Mouse (Mus musculus): ENCODE results near the gene Tbc1d8b. TPM values are rescaled to one million over a fixed set of nuclear protein-coding genes. Genes with fewer than 3 reads are reported as not detected.
A peak's percentile ranks its signal among the peaks of the same experiment; 100 is the strongest.
"Not testable (repeated sequence)": the region's sequence is repeated elsewhere in the genome, so short reads cannot be mapped to it uniquely, and the experiment has no call there.

Tbc1d8b gene
- polyA plus RNA-seq, 1 experiment from 2014 or later = 2.6 TPM

DNA sequence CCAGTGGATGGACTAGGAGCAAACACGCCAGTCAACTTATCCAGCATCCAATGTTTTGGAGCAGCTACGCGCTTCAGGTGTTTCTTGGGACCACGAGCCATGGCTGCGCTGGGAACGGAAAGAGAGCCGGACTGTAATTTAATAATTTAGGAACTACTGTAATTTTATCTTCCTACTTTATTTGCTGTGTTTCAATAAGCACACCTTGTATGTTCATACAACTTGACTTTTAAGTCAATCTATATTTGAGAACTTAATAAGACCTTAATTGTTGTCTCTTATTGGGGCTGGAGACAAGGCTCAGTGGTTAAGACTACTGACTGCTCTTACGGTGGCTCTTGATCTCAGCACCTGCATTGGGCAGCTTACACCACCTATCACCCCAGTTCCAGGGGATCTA lies 29.6 kb downstream of the Tbc1d8b start, which contains the start of gene Gm15013:
Gene Gm15013 (minus strand): TSS at position 101 of the 400 bp plus-strand sequence.
- Histone ChIP-seq H3K9ac (ENCODE audit: low read length) (no peak within 1 kb of the TSS), H3K4me3 (ENCODE audit: low read length) (no peak within 1 kb of the TSS), H3K9me3 (replicated peaks; ENCODE audit: control insufficient read depth, low read length) (no peaks in the 10 kb centered on the region), H3K27ac (ENCODE audit: low read length) (no peak within 1 kb of the TSS), H3K4me1 (ENCODE audit: control insufficient read depth, insufficient read depth, low read length) (no peaks in the 10 kb centered on the region), H3K36me3 (ENCODE audit: control insufficient read depth, insufficient read depth) (no peaks in the 10 kb centered on the region), H3K4me2 (ENCODE audit: low read depth, low read length) (no peak within 1 kb of the TSS), H3K27me3 (ENCODE audit: control insufficient read depth, insufficient read depth, low read length) (no peaks in the 10 kb centered on the region)
- WGBS = 95% methylated on average over 8 of the region's 8 CpGs
- no peak for ATAC-seq (replicated peaks; ENCODE audit: extremely low read depth, insufficient read depth, low FRiP score)

DNA sequence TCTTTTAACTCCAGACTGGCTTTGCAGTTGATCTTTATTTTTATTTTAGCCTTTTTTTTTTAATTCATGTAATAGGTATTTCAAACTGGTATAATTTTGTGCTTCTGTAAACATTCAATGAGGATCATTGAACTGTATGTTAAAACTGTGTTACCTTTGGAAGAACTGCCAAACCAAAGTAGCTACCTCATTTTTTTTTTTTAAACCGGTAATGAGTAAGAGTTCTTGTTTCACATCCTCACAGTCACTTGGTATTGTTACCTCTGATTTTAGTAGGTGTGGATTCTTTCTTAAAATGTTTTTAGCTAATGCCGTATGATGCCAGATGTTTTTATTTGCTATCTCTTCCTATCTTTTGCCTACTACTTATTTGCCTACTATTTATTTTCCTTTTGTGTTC lies 37.6 kb downstream of the Tbc1d8b start:
- no peaks in the 10 kb centered on the region for H3K36me3 ChIP-seq (ENCODE audit: control insufficient read depth, insufficient read depth)
- no peak overlapping the region for H3K9ac ChIP-seq (ENCODE audit: low read length)
- H3K4me3 ChIP-seq (ENCODE audit: low read length) = no peak overlapping the region
- WGBS = 88% methylated on average over 2 of the region's 2 CpGs
- no peak for ATAC-seq (replicated peaks; ENCODE audit: extremely low read depth, insufficient read depth, low FRiP score)
- no peak overlapping the region for H3K4me2 ChIP-seq (ENCODE audit: low read depth, low read length)
- no peak overlapping the region for H3K27ac ChIP-seq (ENCODE audit: low read length)
- no peaks in the 10 kb centered on the region for H3K4me1 ChIP-seq (ENCODE audit: control insufficient read depth, insufficient read depth, low read length)
- H3K9me3 ChIP-seq (replicated peaks; ENCODE audit: control insufficient read depth, low read length) = no peaks in the 10 kb centered on the region
- H3K27me3 ChIP-seq (ENCODE audit: control insufficient read depth, insufficient read depth, low read length) = no peaks in the 10 kb centered on the region

DNA sequence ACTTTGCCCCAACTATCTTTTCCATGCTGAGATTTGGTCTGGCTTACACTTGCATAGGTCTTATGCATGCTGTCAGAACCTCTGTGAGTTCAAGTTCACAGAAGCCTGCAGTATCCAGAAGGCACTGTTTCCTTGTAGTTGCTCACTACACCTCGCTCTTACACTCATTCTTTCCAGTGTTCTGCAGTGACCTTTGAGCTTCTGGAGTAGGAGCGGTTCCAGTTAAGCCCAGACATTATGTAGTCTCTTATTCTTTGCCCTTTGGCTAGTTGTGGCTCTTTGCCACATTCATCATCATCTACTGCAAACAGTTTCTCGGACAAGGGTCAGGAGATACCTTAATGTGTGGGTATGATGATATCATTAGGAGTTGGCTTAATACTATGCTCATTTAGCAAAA lies 45.7 kb downstream of the Tbc1d8b start:
- no peak for ATAC-seq (replicated peaks; ENCODE audit: extremely low read depth, insufficient read depth, low FRiP score)
- Histone ChIP-seq H3K9me3 (replicated peaks; ENCODE audit: control insufficient read depth, low read length) (no peaks in the 10 kb centered on the region; the same call in 1 of the 2 replicates), H3K4me2 (ENCODE audit: low read depth, low read length) (no peak overlapping the region), H3K4me1 (ENCODE audit: control insufficient read depth, insufficient read depth, low read length) (no peaks in the 10 kb centered on the region), H3K36me3 (ENCODE audit: control insufficient read depth, insufficient read depth) (peaks cover 5% of the 10 kb centered on the region), H3K27me3 (ENCODE audit: control insufficient read depth, insufficient read depth, low read length) (no peaks in the 10 kb centered on the region), H3K27ac (ENCODE audit: low read length) (no peak overlapping the region), H3K4me3 (ENCODE audit: low read length) (no peak overlapping the region), H3K9ac (ENCODE audit: low read length) (no peak overlapping the region)
- WGBS = 68% methylated on average over 3 of the region's 3 CpGs

DNA sequence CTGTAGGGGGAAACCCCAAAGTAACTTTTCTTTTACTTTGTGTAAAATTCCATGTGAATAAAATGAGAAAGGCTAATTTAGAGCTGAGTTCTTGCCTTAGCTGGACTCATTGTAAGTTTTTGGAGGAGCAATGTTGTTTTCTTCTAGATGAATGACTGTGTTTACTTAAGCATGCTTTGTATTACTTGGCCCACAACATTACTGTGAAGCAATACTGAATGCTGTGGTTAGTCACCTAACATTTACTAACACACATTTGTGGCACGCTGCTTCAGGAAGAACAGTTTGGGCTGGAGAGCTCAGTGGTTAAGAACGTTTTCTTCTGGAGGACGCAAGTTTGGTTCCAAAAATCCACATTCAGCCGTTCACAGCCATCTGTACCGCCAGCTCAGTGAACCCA lies 52.3 kb downstream of the Tbc1d8b start:
- 70% methylated on average over 5 of the region's 5 CpGs for WGBS
- no peak overlapping the region for H3K4me3 ChIP-seq (ENCODE audit: low read length)
- H3K9me3 ChIP-seq (replicated peaks; ENCODE audit: control insufficient read depth, low read length) = no peaks in the 10 kb centered on the region
- no peak overlapping the region for H3K4me2 ChIP-seq (ENCODE audit: low read depth, low read length)
- H3K9ac ChIP-seq (ENCODE audit: low read length) = no peak overlapping the region
- H3K27me3 ChIP-seq (ENCODE audit: control insufficient read depth, insufficient read depth, low read length) = no peaks in the 10 kb centered on the region
- H3K36me3 ChIP-seq (ENCODE audit: control insufficient read depth, insufficient read depth) = peaks cover 2% of the 10 kb centered on the region; the same call in 1 of the 2 replicates
- H3K4me1 ChIP-seq (ENCODE audit: control insufficient read depth, insufficient read depth, low read length) = no peaks in the 10 kb centered on the region
- no peak overlapping the region for H3K27ac ChIP-seq (ENCODE audit: low read length)
- no peak for ATAC-seq (replicated peaks; ENCODE audit: extremely low read depth, insufficient read depth, low FRiP score)

DNA sequence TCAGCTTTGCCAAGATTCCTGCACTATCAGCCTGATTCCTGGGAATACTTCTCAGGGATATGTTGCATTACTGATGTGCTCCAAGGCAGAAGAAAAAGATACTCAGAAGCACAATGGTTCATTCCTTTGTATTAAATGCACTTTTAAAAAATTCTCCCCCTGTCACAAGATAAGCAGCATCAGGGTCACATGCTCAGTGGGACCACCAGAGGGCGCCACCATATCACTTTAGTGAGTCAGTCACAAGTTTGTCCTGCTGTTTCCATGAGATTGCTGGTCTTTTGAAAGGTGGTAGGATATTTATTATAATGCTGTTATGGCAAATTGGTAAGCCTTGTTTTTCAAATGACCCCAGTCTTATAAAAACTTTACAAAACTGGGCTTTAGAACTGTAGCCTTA lies 67.1 kb downstream of the Tbc1d8b start:
- WGBS = 5% methylated on average over 1 of the region's 1 CpGs
- Histone ChIP-seq H3K9me3 (replicated peaks; ENCODE audit: control insufficient read depth, low read length) (peaks cover 12% of the 10 kb centered on the region), H3K4me2 (ENCODE audit: low read depth, low read length) (no peak overlapping the region), H3K36me3 (ENCODE audit: control insufficient read depth, insufficient read depth) (peaks cover 8% of the 10 kb centered on the region), H3K27ac (ENCODE audit: low read length) (no peak overlapping the region), H3K27me3 (ENCODE audit: control insufficient read depth, insufficient read depth, low read length) (no peaks in the 10 kb centered on the region), H3K4me3 (ENCODE audit: low read length) (no peak overlapping the region), H3K9ac (ENCODE audit: low read length) (no peak overlapping the region), H3K4me1 (ENCODE audit: control insufficient read depth, insufficient read depth, low read length) (no peaks in the 10 kb centered on the region)
- no peak for ATAC-seq (replicated peaks; ENCODE audit: extremely low read depth, insufficient read depth, low FRiP score)

DNA sequence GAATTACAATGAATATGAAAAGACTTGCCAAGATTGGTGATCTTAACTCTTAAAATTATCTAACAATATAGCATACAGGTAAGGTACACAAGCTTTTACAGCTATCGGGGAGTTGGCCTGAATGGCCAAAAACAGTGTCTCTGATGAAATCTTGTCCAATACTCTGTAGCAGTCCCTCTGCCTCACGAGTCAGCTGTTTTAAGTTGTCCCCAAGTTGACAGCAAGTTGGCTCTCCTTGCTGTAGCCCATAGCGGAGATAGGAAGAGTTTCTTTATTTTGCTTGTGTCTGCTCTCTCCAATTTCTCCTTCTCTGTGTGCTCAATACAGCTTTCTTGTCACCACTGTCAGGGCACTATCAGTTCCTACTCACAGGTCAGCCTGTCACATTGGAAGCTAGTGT lies 73.8 kb downstream of the Tbc1d8b start:
- not testable (repeated sequence) for H3K4me3 ChIP-seq (ENCODE audit: low read length); H3K9ac ChIP-seq (ENCODE audit: low read length); H3K4me1 ChIP-seq (ENCODE audit: control insufficient read depth, insufficient read depth, low read length); ATAC-seq (replicated peaks; ENCODE audit: extremely low read depth, insufficient read depth, low FRiP score); H3K9me3 ChIP-seq (replicated peaks; ENCODE audit: control insufficient read depth, low read length); H3K27ac ChIP-seq (ENCODE audit: low read length); H3K27me3 ChIP-seq (ENCODE audit: control insufficient read depth, insufficient read depth, low read length); H3K4me2 ChIP-seq (ENCODE audit: low read depth, low read length); H3K36me3 ChIP-seq (ENCODE audit: control insufficient read depth, insufficient read depth)
- WGBS = 65% methylated on average over 3 of the region's 3 CpGs

DNA sequence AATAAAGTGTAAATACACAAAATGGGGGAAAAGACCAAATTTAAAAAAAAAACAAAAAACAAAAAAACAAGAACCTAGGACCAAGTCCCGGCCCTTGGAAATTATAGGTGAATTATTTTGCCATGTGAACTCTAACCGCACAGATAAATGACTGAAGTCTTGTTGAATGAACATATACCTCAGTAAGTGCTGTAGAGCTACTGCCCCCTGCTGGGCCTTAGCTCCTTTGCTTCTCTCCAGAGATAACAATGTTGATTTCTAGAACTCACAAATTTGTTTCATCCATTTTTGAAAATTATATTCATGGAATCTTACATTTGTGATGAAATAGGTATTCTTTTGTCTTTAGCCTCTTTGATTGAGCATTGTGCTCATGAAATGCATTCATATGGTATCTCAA lies 77.8 kb downstream of the Tbc1d8b start:
- H3K27ac ChIP-seq (ENCODE audit: low read length) = no peak overlapping the region
- no peaks in the 10 kb centered on the region for H3K27me3 ChIP-seq (ENCODE audit: control insufficient read depth, insufficient read depth, low read length)
- 68% methylated on average over 2 of the region's 2 CpGs for WGBS
- no peaks in the 10 kb centered on the region for H3K4me1 ChIP-seq (ENCODE audit: control insufficient read depth, insufficient read depth, low read length)
- H3K9ac ChIP-seq (ENCODE audit: low read length) = no peak overlapping the region
- H3K36me3 ChIP-seq (ENCODE audit: control insufficient read depth, insufficient read depth) = no peaks in the 10 kb centered on the region
- no peak overlapping the region for H3K4me3 ChIP-seq (ENCODE audit: low read length)
- no peak for ATAC-seq (replicated peaks; ENCODE audit: extremely low read depth, insufficient read depth, low FRiP score)
- H3K4me2 ChIP-seq (ENCODE audit: low read depth, low read length) = no peak overlapping the region
- no peaks in the 10 kb centered on the region for H3K9me3 ChIP-seq (replicated peaks; ENCODE audit: control insufficient read depth, low read length)

DNA sequence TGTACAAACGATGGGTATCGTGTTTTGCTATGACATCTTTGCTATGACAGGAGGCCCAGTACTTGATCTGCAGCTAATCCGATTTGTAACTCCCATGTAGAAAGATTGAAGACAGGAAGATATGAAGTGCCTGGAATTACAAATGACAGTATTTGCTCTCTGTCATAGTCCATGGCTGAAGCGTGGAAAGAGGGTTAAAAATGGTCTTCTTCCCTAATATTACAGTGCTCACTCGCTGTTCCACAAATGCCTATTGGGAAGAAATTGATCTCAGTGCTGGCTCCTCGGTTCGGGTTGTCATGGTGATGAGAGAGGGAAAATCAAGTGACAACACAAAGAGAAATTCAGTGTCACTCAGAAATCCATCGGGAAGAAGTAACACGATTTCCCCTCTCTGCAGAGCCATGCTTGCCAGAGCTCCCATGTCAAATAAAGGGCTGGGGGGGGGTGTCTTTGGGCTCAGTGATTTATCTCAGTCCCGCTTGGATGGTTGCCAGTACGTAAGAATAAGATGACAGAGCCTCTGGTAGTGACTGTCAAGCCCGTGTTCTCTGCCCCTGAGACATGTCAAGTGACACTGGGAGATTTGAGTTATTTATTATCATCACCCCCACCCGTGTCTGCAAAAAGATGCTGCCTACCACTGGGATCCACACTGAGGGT lies 85.3 kb downstream of the Tbc1d8b start:
- Histone ChIP-seq H3K4me2 (ENCODE audit: low read depth, low read length) (no peak overlapping the region), H3K9ac (ENCODE audit: low read length) (no peak overlapping the region), H3K4me1 (ENCODE audit: control insufficient read depth, insufficient read depth, low read length) (no peaks in the 10 kb centered on the region), H3K9me3 (replicated peaks; ENCODE audit: control insufficient read depth, low read length) (no peaks in the 10 kb centered on the region), H3K36me3 (ENCODE audit: control insufficient read depth, insufficient read depth) (no peaks in the 10 kb centered on the region), H3K27me3 (ENCODE audit: control insufficient read depth, insufficient read depth, low read length) (no peaks in the 10 kb centered on the region; the same call in 1 of the 2 replicates), H3K4me3 (ENCODE audit: low read length) (no peak overlapping the region), H3K27ac (ENCODE audit: low read length) (no peak overlapping the region)
- ATAC-seq (replicated peaks; ENCODE audit: extremely low read depth, insufficient read depth, low FRiP score) = no peak
- WGBS = 60% methylated on average over 13 of the region's 13 CpGs

DNA sequence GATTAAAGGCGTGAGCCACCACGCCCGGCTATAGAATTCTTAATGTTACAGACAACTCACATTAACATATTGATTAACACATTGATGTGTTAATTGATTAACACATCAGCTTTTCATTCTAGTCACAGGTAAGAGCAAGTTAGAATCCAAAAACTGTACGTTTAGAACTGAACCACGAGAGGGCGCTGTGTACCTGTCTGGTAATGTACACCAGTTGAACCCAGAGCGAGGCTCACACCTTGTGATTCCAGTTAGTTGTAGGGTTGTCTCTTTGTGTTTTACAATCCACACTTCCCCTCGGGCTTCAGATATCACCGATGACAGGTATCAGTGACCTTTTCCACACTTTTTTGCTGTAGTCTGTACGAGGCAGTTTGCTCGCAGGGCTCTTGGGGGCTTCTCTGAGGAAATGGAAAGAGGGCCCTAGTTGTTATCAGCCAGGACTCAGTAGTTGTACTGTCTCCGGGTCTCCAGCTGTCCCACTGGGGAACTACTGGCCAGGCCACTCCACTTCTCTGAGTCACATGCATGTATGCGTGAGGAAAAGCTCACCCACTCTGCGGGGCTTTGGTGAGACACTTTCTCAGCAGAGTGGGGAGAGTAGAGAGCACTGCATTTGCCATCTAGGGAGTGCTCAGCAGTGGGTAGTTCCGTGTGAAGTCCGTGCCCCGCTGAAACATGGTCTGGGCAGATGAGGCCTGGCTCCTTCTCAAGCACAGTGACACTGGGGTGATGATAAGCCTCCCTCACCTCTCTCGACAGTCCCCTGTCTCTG lies 89.7 kb downstream of the Tbc1d8b start:
- ATAC-seq (replicated peaks; ENCODE audit: extremely low read depth, insufficient read depth, low FRiP score) = peak; percentile 18; the same call in 1 of the 2 replicates
- no peak overlapping the region for H3K4me3 ChIP-seq (ENCODE audit: low read length)
- peak overlapping the region; percentile 46 for H3K4me2 ChIP-seq (ENCODE audit: low read depth, low read length)
- no peak overlapping the region for H3K27ac ChIP-seq (ENCODE audit: low read length)
- H3K36me3 ChIP-seq (ENCODE audit: control insufficient read depth, insufficient read depth) = no peaks in the 10 kb centered on the region
- H3K4me1 ChIP-seq (ENCODE audit: control insufficient read depth, insufficient read depth, low read length) = no peaks in the 10 kb centered on the region
- no peak overlapping the region for H3K9ac ChIP-seq (ENCODE audit: low read length)
- H3K9me3 ChIP-seq (replicated peaks; ENCODE audit: control insufficient read depth, low read length) = no peaks in the 10 kb centered on the region
- WGBS = 20% methylated on average over 18 of the region's 18 CpGs
- H3K27me3 ChIP-seq (ENCODE audit: control insufficient read depth, insufficient read depth, low read length) = no peaks in the 10 kb centered on the region; the same call in 1 of the 2 replicates

Measured in heart, embryonic 16.5 days (tissue).